20 mouse cellular contexts compared by ENCODE assay signal in the genomic region with DNA sequence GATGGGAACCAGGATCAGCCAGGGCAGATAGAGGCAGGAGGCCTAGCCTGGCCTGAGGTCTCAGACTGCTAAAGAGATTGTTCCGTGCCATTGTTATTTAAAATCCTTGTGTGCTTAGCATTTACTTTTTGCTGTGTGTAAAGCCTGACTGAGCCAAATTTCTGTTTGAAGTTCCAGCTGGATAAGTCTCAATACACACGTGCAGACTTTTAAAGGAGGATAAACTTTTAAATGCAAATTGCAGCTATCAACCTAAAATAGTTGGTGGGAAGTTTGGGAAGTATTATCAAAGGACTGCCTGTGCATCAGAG. TPM values are rescaled to one million over a fixed set of nuclear protein-coding genes. Genes with fewer than 3 reads are reported as not detected.
DNase-seq lines count a peak whose midpoint lies in the region; ATAC-seq and TF ChIP-seq lines count a peak whose summit lies in the region.
"Had no signal": no experiment of that assay in that cellular context is flagged by ENCODE, and none has a peak within 500 bp of the region (broad histone marks: within the 10 kb centered on the region; RNA-seq: fewer than 3 reads in every experiment).

No protein-coding gene starts in this region.

- in situ Hi-C loops in ES-E14 (cut with MboI; ENCODE audit: low sequenced_read_pairs in 2 of 2, unreplicated experiment in 2 of 2), result no loop called here

- peak overlapping the region; percentile 93 for H3K27ac ChIP-seq in heart, embryonic 12.5 days (ENCODE audit: poor library complexity, severe bottlenecking)
- 0 out of 2 replicates have a peak overlapping the region, but pooled peaks have one; percentile 21 for H3K27ac ChIP-seq in hindbrain, embryonic 15.5 days (replicated peaks)
- no peak overlapping the region for H3K27ac ChIP-seq in hindbrain, embryonic 12.5 days
- no peak overlapping the region for H3K27ac ChIP-seq in ES-E14 (ENCODE audit: insufficient read depth, low read depth, low read length, poor library complexity, severe bottlenecking)
- 0 out of 2 replicates have a peak overlapping the region, but pooled peaks have one; percentile 25 for H3K27ac ChIP-seq in limb, embryonic 10.5 days
- H3K27ac ChIP-seq: forebrain, embryonic 10.5 days; liver, embryonic 12.5 days; midbrain, embryonic 12.5 days had no signal

- H3K4me3 ChIP-seq in heart, embryonic 12.5 days, result no peak overlapping the region
- no peak overlapping the region for H3K4me3 ChIP-seq in hindbrain, embryonic 15.5 days
- H3K4me3 ChIP-seq in hindbrain, embryonic 12.5 days, result no peak overlapping the region
- no peak overlapping the region for H3K4me3 ChIP-seq in ES-E14 (ENCODE audit: insufficient read depth in 1 of 2, low read depth in 1 of 2, low read length in 2 of 2, poor library complexity in 1 of 2, severe bottlenecking in 1 of 2)
- H3K4me3 ChIP-seq in limb, embryonic 10.5 days, result no peak overlapping the region
- H3K4me3 ChIP-seq: forebrain, embryonic 10.5 days; liver, embryonic 12.5 days; midbrain, embryonic 12.5 days; myocyte had no signal

- H3K4me1 ChIP-seq in heart, embryonic 12.5 days (replicated peaks), result peaks cover 43% of the 10 kb centered on the region
- peaks cover 18% of the 10 kb centered on the region for H3K4me1 ChIP-seq in hindbrain, embryonic 15.5 days (replicated peaks)
- peaks cover 23% of the 10 kb centered on the region for H3K4me1 ChIP-seq in hindbrain, embryonic 12.5 days
- H3K4me1 ChIP-seq in ES-E14 (ENCODE audit: control insufficient read depth in 2 of 2, insufficient read depth in 2 of 2, low read length in 2 of 2, poor library complexity in 1 of 2), result peaks cover 9 to 26% of the 10 kb centered on the region in 2 experiments
- H3K4me1 ChIP-seq in limb, embryonic 10.5 days, result peaks cover 6% of the 10 kb centered on the region

- peak overlapping the region; percentile 41; the same call in 1 of the 2 replicates for H3K4me2 ChIP-seq in heart, embryonic 12.5 days
- H3K4me2 ChIP-seq in hindbrain, embryonic 15.5 days, result no peak overlapping the region
- H3K4me2 ChIP-seq in hindbrain, embryonic 12.5 days (replicated peaks), result no peak overlapping the region
- H3K4me2 ChIP-seq: liver, embryonic 12.5 days; midbrain, embryonic 12.5 days had no signal

- no peaks in the 10 kb centered on the region for H3K27me3 ChIP-seq in heart, embryonic 12.5 days (replicated peaks)
- no peaks in the 10 kb centered on the region for H3K27me3 ChIP-seq in hindbrain, embryonic 15.5 days
- peaks cover 11% of the 10 kb centered on the region for H3K27me3 ChIP-seq in hindbrain, embryonic 12.5 days
- peaks cover 10% of the 10 kb centered on the region; the same call in 1 of the 2 replicates for H3K27me3 ChIP-seq in limb, embryonic 10.5 days (ENCODE audit: low read depth, poor library complexity, severe bottlenecking)
- H3K27me3 ChIP-seq: liver, embryonic 12.5 days; Patski had no signal

- no peak overlapping the region for H3K9ac ChIP-seq in heart, embryonic 12.5 days
- no peak overlapping the region for H3K9ac ChIP-seq in hindbrain, embryonic 15.5 days
- no peak overlapping the region for H3K9ac ChIP-seq in hindbrain, embryonic 12.5 days
- H3K9ac ChIP-seq in ES-E14 (ENCODE audit: insufficient read depth, low read depth, low read length, poor library complexity, severe bottlenecking), result no peak overlapping the region
- H3K9ac ChIP-seq: liver, embryonic 12.5 days; midbrain, embryonic 12.5 days had no signal

- WGBS in heart, embryonic 12.5 days, result 9% methylated on average over 2 of the region's 2 CpGs
- 16% methylated on average over 2 of the region's 2 CpGs for WGBS in hindbrain, embryonic 15.5 days
- 35% methylated on average over 2 of the region's 2 CpGs for WGBS in hindbrain, embryonic 12.5 days
- 53% methylated on average over 2 of the region's 2 CpGs for WGBS in limb, embryonic 10.5 days

- no peak for ATAC-seq in heart, embryonic 12.5 days (ENCODE audit: insufficient number of reproducible peaks, low FRiP score)
- no peak for ATAC-seq in hindbrain, embryonic 15.5 days (ENCODE audit: low FRiP score, low read depth)
- ATAC-seq in hindbrain, embryonic 12.5 days (ENCODE audit: low FRiP score), result no peak
- ATAC-seq: inflammation-experienced regulatory T-cells, adult 6 months; liver, embryonic 12.5 days; Patski had no signal

- peaks cover 6% of the 10 kb centered on the region for H3K36me3 ChIP-seq in heart, embryonic 12.5 days
- peaks cover 1% of the 10 kb centered on the region; the same call in 1 of the 2 replicates for H3K36me3 ChIP-seq in hindbrain, embryonic 15.5 days
- peaks cover 4% of the 10 kb centered on the region; the same call in 1 of the 2 replicates for H3K36me3 ChIP-seq in hindbrain, embryonic 12.5 days
- no peaks in the 10 kb centered on the region; the same call in 1 of the 2 replicates for H3K36me3 ChIP-seq in ES-E14 (ENCODE audit: control insufficient read depth, insufficient read depth, low read length, poor library complexity, severe bottlenecking)
- peaks cover 6% of the 10 kb centered on the region for H3K36me3 ChIP-seq in limb, embryonic 10.5 days

- no peak for DNase-seq in heart, adult 8-10 months (ENCODE audit: low spot score)
- DNase-seq in ES-E14 (ENCODE audit: low read depth, low spot score), result peak; percentile 51
- no peak for DNase-seq in limb, embryonic 10.5 days (ENCODE audit: low spot score)
- no peak for DNase-seq in left cerebral cortex, adult 9 months (ENCODE audit: low spot score in 2 of 2)
- DNase-seq: adrenal gland, postnatal 36 days; cerebellum, adult 11-12 months; cerebellum, postnatal 14 days; kidney, adult 2 months; kidney, postnatal 10 days; thymus, postnatal 36 days had no signal

- peaks cover 8% of the 10 kb centered on the region for H3K9me3 ChIP-seq in heart, embryonic 12.5 days (replicated peaks)
- peaks cover 1% of the 10 kb centered on the region; the same call in 1 of the 2 replicates for H3K9me3 ChIP-seq in hindbrain, embryonic 15.5 days
- peaks cover 7% of the 10 kb centered on the region for H3K9me3 ChIP-seq in hindbrain, embryonic 12.5 days (replicated peaks)
- no peaks in the 10 kb centered on the region for H3K9me3 ChIP-seq in ES-E14 (ENCODE audit: control insufficient read depth, insufficient read depth, low read depth, low read length)
- peaks cover 6% of the 10 kb centered on the region for H3K9me3 ChIP-seq in limb, embryonic 10.5 days (replicated peaks)

TF ChIP-seq in ES-E14, 5 proteins besides CTCF, POLR2A, EP300 and RAD21:
- TF ChIP-seq ZC3H11A (IDR thresholded peaks at IDR 0.05; ENCODE audit: borderline replicate concordance, low read depth, low read length), result no peak
- TF ChIP-seq MAFK (IDR thresholded peaks at IDR 0.05; ENCODE audit: insufficient read depth, low read depth, low read length), result peak; percentile 50; the same call in 1 of the 2 replicates
- TF ChIP-seq CHD2 (IDR thresholded peaks at IDR 0.05; ENCODE audit: low read depth, low read length), result no peak

RNA-seq across cellular contexts. Expression of gene Map10, which starts 3.8 kb away (rescaled TPM):
- 7.9 and 8.2 TPM in 2 replicates for polyA plus RNA-seq in heart, embryonic 12.5 days (2016; fragmentation: Nextera tagmentation; extraction: Ambion mirVana)
- total RNA-seq in heart, adult 8-10 months (2022), result 1 to 10 TPM; 4.9 to 7.0 (median 6.4) TPM
- polyA plus RNA-seq in hindbrain, embryonic 15.5 days (2015; fragmentation: Nextera tagmentation; extraction: Ambion mirVana), result 7.5 and 7.7 TPM in 2 replicates
- 9.2 and 9.6 TPM in 2 replicates for polyA plus RNA-seq in hindbrain, embryonic 12.5 days (2016; fragmentation: Nextera tagmentation; extraction: Ambion mirVana)
- 6.4 and 8.7 TPM in 2 replicates for total RNA-seq in ES-E14 (2012; rRNA removed)
- polyA plus RNA-seq in limb, embryonic 10.5 days (2016; fragmentation: Nextera tagmentation; extraction: Ambion mirVana), result 5.6 and 7.8 TPM in 2 replicates
- polyA plus RNA-seq: C2C12, myocyte, Patski had no signal

Comparison
In these comparisons a context has a peak if more than half of its experiments do, and no peak if none do; other contexts are left out.
1. H3K27ac ChIP-seq: peak in heart, embryonic 12.5 days (single experiment), hindbrain, embryonic 15.5 days (single experiment) and limb, embryonic 10.5 days (single experiment); none in hindbrain, embryonic 12.5 days (single experiment) and ES-E14 (single experiment).